ENCODE assay signal across 8 mouse cellular contexts in genomic region chr11:78019676-78020075, GRCm38 (mm10). TPM values are rescaled to one million over a fixed set of nuclear protein-coding genes. Genes with fewer than 3 reads are reported as not detected.
DNase-seq lines count a peak whose midpoint lies in the region; ATAC-seq lines count a peak whose summit lies in the region.

No protein-coding gene starts in this region.

- H3K27me3 ChIP-seq in heart, embryonic 13.5 days (replicated peaks), result no peaks in the 10 kb centered on the region

- DNase-seq in cerebellum, adult 9-11 months, result no peak
- DNase-seq in adrenal gland, adult 2 months, result peak; percentile 66
- peak; percentile 62 for DNase-seq in embryo, embryonic 11.5 days (ENCODE audit: low read depth, low spot score)
- DNase-seq in layer of hippocampus, postnatal 14 days (ENCODE audit: low spot score in 2 of 2), result peak; percentile 66 to 77
- peak; percentile 25 to 57 for DNase-seq in right cerebral cortex, postnatal 36 days (ENCODE audit: low spot score in 2 of 2)

- no peak overlapping the region for H3K9ac ChIP-seq in heart, embryonic 13.5 days

- ATAC-seq in cerebellum, adult (ENCODE audit: insufficient number of reproducible peaks, low FRiP score, low TSS enrichment), result peak; percentile 52; the same call in 1 of the 2 replicates
- 0 out of 2 replicates have a peak, but pooled peaks have one; percentile 49 for ATAC-seq in heart, embryonic 13.5 days (ENCODE audit: extremely low read depth, insufficient number of reproducible peaks, low FRiP score, low TSS enrichment)
- peak; percentile 87 for ATAC-seq in megakaryocyte progenitor cell, adult 5-6 weeks (replicated peaks; ENCODE audit: poor library complexity)

- H3K36me3 ChIP-seq in heart, embryonic 13.5 days, result peaks cover 93% of the 10 kb centered on the region

- 15% methylated on average over 4 of the region's 4 CpGs for WGBS in heart, embryonic 13.5 days

- H3K4me3 ChIP-seq in heart, embryonic 13.5 days, result no peak overlapping the region

- no peak overlapping the region for H3K4me2 ChIP-seq in heart, embryonic 13.5 days

- H3K27ac ChIP-seq in heart, embryonic 13.5 days (replicated peaks), result no peak overlapping the region

- no peaks in the 10 kb centered on the region for H3K9me3 ChIP-seq in heart, embryonic 13.5 days

- 0 out of 2 replicates have a peak, but pooled peaks cover 2% of the 10 kb centered on the region for H3K4me1 ChIP-seq in heart, embryonic 13.5 days

RNA-seq across cellular contexts. Expression of gene Dhrs13, which starts 12.4 kb away (rescaled TPM):
- 10 to 100 TPM in 1 of 2 experiments, 1 to 10 TPM in 1; 8.9 to 17.3 TPM for total RNA-seq in adrenal gland, adult 2 months (2021)
- 20.3 and 26.3 TPM in 2 replicates for polyA plus RNA-seq in adrenal gland, adult 2 months (2012; rRNA removed)
- polyA plus RNA-seq in heart, embryonic 13.5 days (2015; fragmentation: Nextera tagmentation; extraction: Ambion mirVana), result 13.2 and 14.1 TPM in 2 replicates
- 10 to 100 TPM; 11.2 to 11.3 TPM for total RNA-seq in layer of hippocampus, postnatal 14 days (2021)
- 6.7 and 7.2 TPM in 2 replicates for total RNA-seq in megakaryocyte progenitor cell, adult 5-6 weeks (2015)
- total RNA-seq in megakaryocyte progenitor cell, adult 5-6 weeks (2017), result 5.6 and 9.7 TPM in 2 replicates

RNA-seq across cellular contexts. Expression of gene Flot2, which starts 18.1 kb away (rescaled TPM):
- 10 to 100 TPM; 85.6 to 88.9 TPM for total RNA-seq in adrenal gland, adult 2 months (2021)
- polyA plus RNA-seq in adrenal gland, adult 2 months (2012; rRNA removed), result 144 and 179 TPM in 2 replicates
- 71.8 and 83.9 TPM in 2 replicates for polyA plus RNA-seq in heart, embryonic 13.5 days (2015; fragmentation: Nextera tagmentation; extraction: Ambion mirVana)
- 100 to 1,000 TPM; 109 to 122 TPM for total RNA-seq in layer of hippocampus, postnatal 14 days (2021)
- total RNA-seq in megakaryocyte progenitor cell, adult 5-6 weeks (2015), result 48.8 and 50.2 TPM in 2 replicates
- total RNA-seq in megakaryocyte progenitor cell, adult 5-6 weeks (2017), result 71.5 and 75.5 TPM in 2 replicates

RNA-seq across cellular contexts. Expression of gene Phf12, which starts 37.1 kb away (rescaled TPM):
- total RNA-seq in adrenal gland, adult 2 months (2021), result 10 to 100 TPM; 47.1 to 53.2 TPM
- polyA plus RNA-seq in adrenal gland, adult 2 months (2012; rRNA removed), result 69.1 and 70.3 TPM in 2 replicates
- polyA plus RNA-seq in heart, embryonic 13.5 days (2015; fragmentation: Nextera tagmentation; extraction: Ambion mirVana), result 8.6 and 9.9 TPM in 2 replicates
- total RNA-seq in layer of hippocampus, postnatal 14 days (2021), result 10 to 100 TPM; 43.9 to 52.6 TPM
- 61.8 and 64.3 TPM in 2 replicates for total RNA-seq in megakaryocyte progenitor cell, adult 5-6 weeks (2015)
- total RNA-seq in megakaryocyte progenitor cell, adult 5-6 weeks (2017), result 25.9 and 28.8 TPM in 2 replicates
